Mouse (Mus musculus): ENCODE results near the gene Ptgir. TPM values are rescaled to one million over a fixed set of nuclear protein-coding genes. Genes with fewer than 3 reads are reported as not detected.

Gene Ptgir
- polyA plus RNA-seq, 1 experiment = 5.7 TPM

DNA sequence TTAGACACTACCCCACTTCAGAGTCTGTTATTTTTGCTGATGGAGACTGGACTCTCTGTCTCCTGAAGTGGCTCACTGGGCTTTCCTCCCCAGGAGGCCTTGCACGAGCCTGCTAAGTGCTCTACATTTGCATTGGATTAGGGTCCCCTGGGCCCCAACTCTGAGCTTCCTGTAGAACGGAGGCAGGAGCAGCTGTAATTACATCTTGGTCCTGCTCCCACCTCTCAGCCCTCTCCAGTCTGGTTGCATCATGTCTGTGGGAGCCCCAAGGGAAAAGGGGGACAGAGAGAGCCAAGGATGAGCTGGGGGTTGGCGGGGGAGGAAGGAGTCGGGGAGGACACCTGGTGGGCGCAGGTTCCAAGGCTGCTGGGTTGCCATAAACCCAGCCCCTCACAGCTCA lies 5.8 kb upstream of the Ptgir start:
- no peaks in the 10 kb centered on the region for H3K79me2 ChIP-seq (ENCODE audit: control insufficient read depth, insufficient read depth)
- H3K4me3 ChIP-seq (ENCODE audit: insufficient read depth, poor library complexity, severe bottlenecking) = no peak overlapping the region
- TF ChIP-seq CEBPB (IDR thresholded peaks at IDR 0.05; ENCODE audit: low read depth) (peak; percentile 17), USF1 (IDR thresholded peaks at IDR 0.05; ENCODE audit: low read depth) (no peak)

DNA sequence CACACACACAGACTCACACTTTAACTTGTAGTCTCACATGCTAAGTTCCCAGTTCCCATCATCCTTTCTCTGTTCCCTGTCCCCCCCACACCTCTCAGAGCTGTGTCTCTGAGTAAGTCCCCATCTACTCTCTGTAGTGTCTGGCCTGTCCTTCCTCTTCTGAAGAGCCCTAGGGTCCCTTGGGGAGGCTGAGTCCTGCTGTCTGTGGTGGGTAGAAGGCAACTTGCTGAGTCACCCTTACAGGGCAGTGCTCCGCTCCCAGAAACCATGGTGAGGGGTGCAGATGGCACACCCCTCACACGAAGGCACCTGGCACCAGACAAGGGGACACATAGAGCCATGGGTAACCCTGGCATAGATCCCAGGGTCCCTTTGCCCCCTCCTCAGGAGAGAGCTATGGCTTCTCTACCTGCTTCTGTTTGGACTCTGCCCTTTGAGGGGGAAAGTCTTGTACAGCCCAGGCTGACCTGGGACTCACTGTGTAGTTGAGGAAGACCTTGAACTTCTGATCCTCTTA lies 2.8 kb upstream of the Ptgir start:
- no peak overlapping the region for H3ac ChIP-seq (ENCODE audit: control insufficient read depth, insufficient read length, low read depth)
- TF ChIP-seq CEBPB (IDR thresholded peaks at IDR 0.05; ENCODE audit: low read depth) (no peak), MYOG (IDR thresholded peaks at IDR 0.05; ENCODE audit: control insufficient read depth, extremely low read depth, insufficient read length) (no peak), USF1 (IDR thresholded peaks at IDR 0.05; ENCODE audit: low read depth) (no peak), CTCF (IDR thresholded peaks at IDR 0.05; ENCODE audit: control insufficient read depth, insufficient read depth, insufficient read length) (no peak), FOSL1 (IDR thresholded peaks at IDR 0.05; ENCODE audit: insufficient read depth, low read length, poor library complexity, severe bottlenecking) (no peak), MYOD1 (IDR thresholded peaks at IDR 0.05; ENCODE audit: control insufficient read depth, insufficient read length, low read depth) (no peak), MAX (IDR thresholded peaks at IDR 0.05) (no peak)
- no peak overlapping the region for H3K4me3 ChIP-seq (ENCODE audit: insufficient read depth, poor library complexity, severe bottlenecking)
- peaks cover 11% of the 10 kb centered on the region for H3K79me2 ChIP-seq (ENCODE audit: control insufficient read depth, insufficient read depth)
- no peaks in the 10 kb centered on the region for H3K27me3 ChIP-seq (ENCODE audit: control insufficient read depth, insufficient read depth, insufficient read length)
- H3K36me3 ChIP-seq (ENCODE audit: control insufficient read depth, insufficient read depth) = no peaks in the 10 kb centered on the region
- peaks cover 6% of the 10 kb centered on the region for H3K79me3 ChIP-seq (ENCODE audit: low read depth)

More for the DNA sequence above, 5.8 kb upstream of the Ptgir start:
- peaks cover 1% of the 10 kb centered on the region for H3K79me3 ChIP-seq (ENCODE audit: low read depth)
- no peaks in the 10 kb centered on the region for H3K36me3 ChIP-seq (ENCODE audit: control insufficient read depth, insufficient read depth)
- no peaks in the 10 kb centered on the region for H3K27me3 ChIP-seq (ENCODE audit: control insufficient read depth, insufficient read depth, insufficient read length)
- no peak overlapping the region for H3ac ChIP-seq (ENCODE audit: control insufficient read depth, insufficient read length, low read depth)

DNA sequence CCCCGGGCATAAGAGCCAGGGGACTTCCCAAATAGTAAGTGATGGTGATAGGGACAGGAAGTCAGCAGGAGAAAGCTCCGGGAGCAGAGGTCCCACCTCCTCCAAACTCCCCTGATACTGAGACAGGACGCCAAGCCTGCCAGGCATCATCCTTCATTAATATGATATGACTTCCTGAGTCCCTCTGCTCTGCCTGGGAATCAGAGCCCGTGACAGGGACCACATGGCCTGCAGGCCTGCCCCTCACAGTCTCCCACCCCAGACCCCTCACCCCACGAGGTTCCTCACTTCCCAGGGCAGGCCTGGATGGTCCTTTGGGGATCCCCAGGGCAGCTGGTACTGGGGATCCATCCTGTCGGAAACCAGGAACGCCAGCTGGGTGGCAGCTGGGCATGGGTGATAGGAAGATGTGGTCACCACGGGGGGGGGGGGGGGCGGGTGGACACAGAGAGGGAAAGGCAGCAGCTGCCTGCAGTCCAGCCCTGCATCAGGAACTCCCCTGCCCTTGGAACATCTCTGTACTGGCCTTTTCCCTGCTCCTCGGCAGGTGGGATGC lies 2.1 kb upstream of the Ptgir start:
- H3K27me3 ChIP-seq (ENCODE audit: control insufficient read depth, insufficient read depth, insufficient read length) = no peaks in the 10 kb centered on the region
- H3K4me3 ChIP-seq (ENCODE audit: insufficient read depth, poor library complexity, severe bottlenecking) = no peak overlapping the region
- TF ChIP-seq MAX (IDR thresholded peaks at IDR 0.05) = no peak
- TF ChIP-seq MYOD1 (IDR thresholded peaks at IDR 0.05; ENCODE audit: control insufficient read depth, insufficient read length, low read depth) = peak; percentile 95
- no peaks in the 10 kb centered on the region for H3K36me3 ChIP-seq (ENCODE audit: control insufficient read depth, insufficient read depth)
- H3K79me3 ChIP-seq (ENCODE audit: low read depth) = peaks cover 6% of the 10 kb centered on the region
- no peak overlapping the region for H3ac ChIP-seq (ENCODE audit: control insufficient read depth, insufficient read length, low read depth)
- peaks cover 18% of the 10 kb centered on the region for H3K79me2 ChIP-seq (ENCODE audit: control insufficient read depth, insufficient read depth)

DNA sequence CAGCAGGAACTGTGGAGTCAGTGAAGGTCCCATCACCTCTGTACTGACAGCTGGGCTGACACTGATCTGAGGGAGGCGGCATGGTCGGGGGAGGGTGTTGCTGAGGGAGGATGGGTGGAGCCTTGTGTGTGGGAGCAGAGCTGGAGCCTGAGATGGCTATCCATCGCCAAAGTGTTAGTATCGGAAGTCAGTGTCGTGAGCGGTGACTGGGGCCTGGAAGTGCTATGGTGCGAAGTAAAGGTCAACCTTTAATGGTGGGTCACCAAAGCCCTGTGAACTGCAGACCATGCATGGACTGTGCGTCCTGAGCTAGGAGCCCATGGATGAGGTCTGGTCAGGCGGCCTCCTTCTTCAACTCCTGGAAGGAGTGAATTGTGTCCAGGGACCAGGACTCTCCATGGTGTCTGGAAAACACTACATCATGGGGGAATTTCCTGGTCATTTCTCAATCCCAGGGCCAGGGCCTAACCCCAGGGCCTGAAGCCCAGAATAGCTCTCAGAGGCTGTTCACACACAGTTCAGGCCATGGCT lies 734 bp upstream of the Ptgir start:
- Histone ChIP-seq H3K79me2 (ENCODE audit: control insufficient read depth, insufficient read depth) (peaks cover 23% of the 10 kb centered on the region), H3K36me3 (ENCODE audit: control insufficient read depth, insufficient read depth) (no peaks in the 10 kb centered on the region), H3K79me3 (ENCODE audit: low read depth) (peaks cover 6% of the 10 kb centered on the region), H3K27me3 (ENCODE audit: control insufficient read depth, insufficient read depth, insufficient read length) (no peaks in the 10 kb centered on the region), H3ac (ENCODE audit: control insufficient read depth, insufficient read length, low read depth) (peak overlapping the region; percentile 2), H3K4me3 (ENCODE audit: insufficient read depth, poor library complexity, severe bottlenecking) (no peak overlapping the region)
- TF ChIP-seq FOSL1 (IDR thresholded peaks at IDR 0.05; ENCODE audit: insufficient read depth, low read length, poor library complexity, severe bottlenecking) = no peak
- peak; percentile 14 for TF ChIP-seq MYOD1 (IDR thresholded peaks at IDR 0.05; ENCODE audit: control insufficient read depth, insufficient read length, low read depth)

DNA sequence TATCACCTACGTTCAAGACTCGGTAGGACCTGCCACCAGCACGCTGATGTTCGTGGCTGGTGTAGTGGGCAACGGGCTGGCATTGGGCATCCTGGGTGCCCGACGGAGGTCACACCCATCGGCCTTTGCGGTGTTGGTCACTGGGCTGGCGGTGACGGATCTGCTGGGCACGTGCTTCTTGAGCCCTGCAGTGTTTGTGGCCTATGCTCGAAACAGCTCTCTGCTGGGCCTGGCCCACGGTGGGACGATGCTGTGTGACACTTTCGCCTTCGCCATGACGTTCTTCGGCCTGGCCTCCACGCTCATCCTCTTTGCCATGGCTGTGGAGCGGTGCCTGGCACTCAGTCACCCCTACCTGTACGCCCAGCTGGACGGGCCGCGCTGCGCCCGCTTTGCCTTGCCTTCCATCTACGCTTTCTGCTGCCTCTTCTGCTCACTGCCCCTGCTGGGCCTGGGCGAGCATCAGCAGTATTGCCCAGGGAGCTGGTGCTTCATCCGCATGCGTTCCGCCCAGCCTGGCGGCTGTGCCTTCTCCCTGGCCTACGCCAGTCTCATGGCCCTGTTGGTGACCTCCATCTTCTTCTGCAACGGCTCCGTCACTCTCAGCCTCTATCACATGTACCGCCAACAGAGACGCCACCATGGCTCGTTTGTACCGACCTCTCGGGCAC lies 734 bp downstream of the Ptgir start:
- no peak overlapping the region for H3ac ChIP-seq (ENCODE audit: control insufficient read depth, insufficient read length, low read depth)
- no peaks in the 10 kb centered on the region for H3K36me3 ChIP-seq (ENCODE audit: control insufficient read depth, insufficient read depth)
- TF ChIP-seq MYOD1 (IDR thresholded peaks at IDR 0.05; ENCODE audit: control insufficient read depth, insufficient read length, low read depth) (no peak), USF1 (IDR thresholded peaks at IDR 0.05; ENCODE audit: low read depth) (no peak), FOSL1 (IDR thresholded peaks at IDR 0.05; ENCODE audit: insufficient read depth, low read length, poor library complexity, severe bottlenecking) (no peak), CEBPB (IDR thresholded peaks at IDR 0.05; ENCODE audit: low read depth) (no peak)
- H3K79me2 ChIP-seq (ENCODE audit: control insufficient read depth, insufficient read depth) = peaks cover 23% of the 10 kb centered on the region
- H3K27me3 ChIP-seq (ENCODE audit: control insufficient read depth, insufficient read depth, insufficient read length) = no peaks in the 10 kb centered on the region
- H3K4me3 ChIP-seq (ENCODE audit: insufficient read depth, poor library complexity, severe bottlenecking) = no peak overlapping the region
- peaks cover 6% of the 10 kb centered on the region for H3K79me3 ChIP-seq (ENCODE audit: low read depth)

DNA sequence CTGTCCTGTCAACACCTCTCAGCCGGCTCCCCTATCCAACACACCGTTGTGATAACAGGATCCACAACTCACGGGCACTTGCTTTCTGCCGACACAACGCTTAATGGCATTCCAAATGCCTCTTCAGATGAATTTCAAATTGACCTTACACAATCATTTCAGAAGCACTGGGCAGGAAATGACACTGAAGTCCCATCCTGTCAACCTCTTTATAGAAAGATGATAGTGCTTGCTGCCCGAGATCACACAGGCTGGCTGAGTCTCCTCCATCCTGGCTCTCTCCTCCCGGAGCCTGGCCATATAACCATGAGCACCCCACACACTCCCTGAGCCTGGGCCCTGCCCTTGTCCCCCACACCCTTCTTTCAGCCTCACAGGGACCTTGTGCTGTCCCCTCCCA lies 1.6 kb downstream of the Ptgir start:
- H3K79me3 ChIP-seq (ENCODE audit: low read depth) = peaks cover 6% of the 10 kb centered on the region
- TF ChIP-seq CEBPB (IDR thresholded peaks at IDR 0.05; ENCODE audit: low read depth) = no peak
- no peak for TF ChIP-seq MAX (IDR thresholded peaks at IDR 0.05)
- TF ChIP-seq FOSL1 (IDR thresholded peaks at IDR 0.05; ENCODE audit: insufficient read depth, low read length, poor library complexity, severe bottlenecking) = no peak
- no peak for TF ChIP-seq MYOG (IDR thresholded peaks at IDR 0.05; ENCODE audit: control insufficient read depth, extremely low read depth, insufficient read length)
- no peak overlapping the region for H3ac ChIP-seq (ENCODE audit: control insufficient read depth, insufficient read length, low read depth)
- H3K27me3 ChIP-seq (ENCODE audit: control insufficient read depth, insufficient read depth, insufficient read length) = no peaks in the 10 kb centered on the region
- no peak overlapping the region for H3K4me3 ChIP-seq (ENCODE audit: insufficient read depth, poor library complexity, severe bottlenecking)
- no peaks in the 10 kb centered on the region for H3K36me3 ChIP-seq (ENCODE audit: control insufficient read depth, insufficient read depth)
- peaks cover 23% of the 10 kb centered on the region for H3K79me2 ChIP-seq (ENCODE audit: control insufficient read depth, insufficient read depth)

All from C2C12 (cell line).